Mouse (Mus musculus): ENCODE data around the gene Gm10271. TPM values are rescaled to one million over a fixed set of nuclear protein-coding genes. Genes with fewer than 3 reads are reported as not detected.

Gene Gm10271
- not detected in 2 replicates for polyA plus RNA-seq (2015; fragmentation: Nextera tagmentation; extraction: Ambion mirVana)

GRCm38 (mm10) chr10:116972509-116972908 is at the start of gene Gm10271:
Gene Gm10271 (minus strand): TSS chr10:116972609.

GRCm38 (mm10) chr10:116986264-116987082 is 14.1 kb upstream of the Gm10271 start, which contains the start of gene Best3:
Gene Best3 (plus strand): TSS chr10:116986314.

DNA sequence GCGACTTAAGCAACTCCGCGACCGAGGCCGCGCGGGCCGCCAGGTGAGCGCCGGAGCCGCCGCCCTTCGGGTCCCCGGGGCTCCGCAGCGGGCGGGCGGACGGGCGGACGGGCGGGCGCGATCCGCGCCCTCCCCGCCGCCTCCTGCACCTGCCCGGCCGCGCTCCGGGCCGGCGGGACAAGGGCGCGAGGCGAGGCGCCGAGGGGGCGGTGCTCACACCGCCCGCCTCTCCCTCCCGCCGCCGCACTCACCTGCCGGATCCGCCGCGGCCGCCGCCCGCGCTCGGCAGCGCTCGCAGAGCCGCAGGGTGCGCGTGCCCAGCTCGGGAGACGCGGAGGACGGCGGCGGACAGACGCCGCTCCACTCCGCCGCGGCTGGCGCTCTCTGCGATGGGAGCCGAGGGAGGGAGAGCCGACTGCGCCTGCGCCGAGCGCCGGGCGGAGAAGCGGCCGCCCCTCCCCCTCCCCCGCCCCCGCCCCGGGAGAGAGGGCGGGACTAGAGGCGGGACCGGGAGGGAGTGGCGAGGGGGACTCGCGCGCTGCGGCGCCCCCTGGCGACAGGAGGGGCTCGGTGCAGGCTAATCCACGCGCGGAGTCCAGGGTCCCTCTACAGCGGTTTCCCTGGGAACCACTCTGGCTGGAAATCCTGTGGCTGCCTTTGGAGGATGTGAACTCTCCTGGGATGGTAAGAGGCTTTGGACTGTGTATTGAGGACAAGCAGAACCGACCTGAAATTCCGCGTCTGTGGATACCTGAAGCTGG is 22.2 kb downstream of the Gm10271 start, which contains the start of gene Rab3ip:
Rab3ip (minus strand) TSS at position 761 of the 761 bp plus-strand sequence.

Other genes starting within 250 kb of the Gm10271 start
- gene Myrfl, start 75.7 kb downstream of the Gm10271 start, polyA plus RNA-seq (2015; fragmentation: Nextera tagmentation; extraction: Ambion mirVana): 0.05 and 0.06 TPM in 2 replicates
- 54.5 and 60.1 TPM in 2 replicates for gene Rab3ip, start 21.8 kb downstream of the Gm10271 start, polyA plus RNA-seq (2015; fragmentation: Nextera tagmentation; extraction: Ambion mirVana)
- 0.10 TPM in 2 replicates for gene Best3, start 13.7 kb upstream of the Gm10271 start, polyA plus RNA-seq (2015; fragmentation: Nextera tagmentation; extraction: Ambion mirVana)
- not detected in 2 replicates for gene Lrrc10, start 72.7 kb upstream of the Gm10271 start, polyA plus RNA-seq (2015; fragmentation: Nextera tagmentation; extraction: Ambion mirVana)
- 135 and 144 TPM in 2 replicates for gene Cct2, start 91.2 kb upstream of the Gm10271 start, polyA plus RNA-seq (2015; fragmentation: Nextera tagmentation; extraction: Ambion mirVana)
- gene Frs2, start 175.9 kb upstream of the Gm10271 start, polyA plus RNA-seq (2015; fragmentation: Nextera tagmentation; extraction: Ambion mirVana): 11.9 and 14.1 TPM in 2 replicates